Mouse (Mus musculus) E14TG2a.4 (cell line): ENCODE data around the gene Gm37240.

Source experiments
- CTCF ChIP-seq: conservative IDR thresholded peaks from 2 replicates; pipeline ENCODE4 v1.5.1; 2014; ENCODE audit warnings: low read length
- NANOG ChIP-seq: IDR thresholded peaks from 2 replicates; pipeline ENCODE4 v1.6.1; 2014; ENCODE audit warnings: borderline replicate concordance, low read length, mixed read lengths

GRCm38 (mm10) chr3:85080882-85081558, 806.3 kb downstream of the Gm37240 start:
- TF ChIP-seq CTCF = no peak
- TF ChIP-seq NANOG = no peak
